Mouse (Mus musculus) cortical plate, adult 2 months (tissue): Measurements from ENCODE around the gene Fam166a. TPM values are rescaled to one million over a fixed set of nuclear protein-coding genes. Genes with fewer than 3 reads are reported as not detected.

ENCODE experiments used
- H3K27ac ChIP-seq: fragments of 200-500 bp; 2 replicates; pipeline ENCODE4 v1.5.1; 2012; ENCODE audit warnings: low read length, control low read depth, inconsistent platforms; ENCODE audit not compliant: insufficient read depth
- H3K4me1 ChIP-seq: fragments of 200-500 bp; 2 replicates; pipeline ENCODE4 v1.6.1; 2011; ENCODE audit warnings: low read length; ENCODE audit not compliant: control insufficient read depth, insufficient read depth
- H3K4me3 ChIP-seq: fragments of 200-500 bp; 2 replicates; pipeline ENCODE4 v1.5.1; 2011; ENCODE audit warnings: mild to moderate bottlenecking, low read length, control low read depth; ENCODE audit not compliant: insufficient read depth
- CTCF ChIP-seq: fragments of 200-500 bp; IDR thresholded peaks from 2 replicates; pipeline ENCODE4 v1.5.1; 2011; ENCODE audit warnings: mild to moderate bottlenecking, control low read depth, low read length; ENCODE audit not compliant: insufficient read depth; ENCODE audit errors: extremely low read depth
- POLR2A ChIP-seq: fragments of 200-500 bp; IDR thresholded peaks from 2 replicates; pipeline ENCODE4 v1.6.1; 2011; ENCODE audit warnings: mild to moderate bottlenecking, low read length, control low read depth; ENCODE audit not compliant: insufficient read depth; ENCODE audit errors: extremely low read depth
- polyA plus RNA-seq: library from polyadenylated mRNA; depleted of rRNA; stranded (reverse); fragments of >200 nt; gene quantifications from 2 replicates; pipeline ENCODE4 v1.2.3, GENCODE M21; 2012; rRNA removed

Gene Fam166a
- polyA plus RNA-seq, 1 experiment, result 0.19 TPM

- Histone ChIP-seq H3K27ac (peak overlapping the region; percentile 88), H3K4me3 (peak overlapping the region; percentile 27), H3K4me1 (peaks cover 7% of the 10 kb centered on the region)
- no peak for TF ChIP-seq POLR2A
- TF ChIP-seq CTCF, result no peak
These were observed 45.7 kb downstream of the Fam166a start for GRCm38 (mm10) chr2:25264286-25264660.

- Histone ChIP-seq H3K27ac (peak overlapping the region; percentile 88; the same call in 1 of the 2 replicates), H3K4me3 (peak overlapping the region; percentile 27), H3K4me1 (peaks cover 7% of the 10 kb centered on the region)
- TF ChIP-seq CTCF (no peak), POLR2A (no peak)
These were observed 46.3 kb downstream of the Fam166a start for GRCm38 (mm10) chr2:25264851-25265250.

GRCm38 (mm10) chr2:25265897-25266656 lies 47.5 kb downstream of the Fam166a start:
- peaks cover 7% of the 10 kb centered on the region for H3K4me1 ChIP-seq
- TF ChIP-seq CTCF, result no peak
- TF ChIP-seq POLR2A, result peak; percentile 21; the same call in 1 of the 2 replicates
- H3K27ac ChIP-seq, result peak overlapping the region; percentile 88
- peak overlapping the region; percentile 27 for H3K4me3 ChIP-seq

GRCm38 (mm10) chr2:25266720-25267119 lies 48.2 kb downstream of the Fam166a start:
- peak overlapping the region; percentile 89 for H3K27ac ChIP-seq
- peaks cover 7% of the 10 kb centered on the region for H3K4me1 ChIP-seq
- peak overlapping the region; percentile 27 for H3K4me3 ChIP-seq
- no peak for TF ChIP-seq POLR2A

- Histone ChIP-seq H3K4me1 (peaks cover 7% of the 10 kb centered on the region), H3K27ac (peak overlapping the region; percentile 89), H3K4me3 (no peak overlapping the region)
- TF ChIP-seq CTCF (no peak), POLR2A (0 out of 2 replicates have a peak, but pooled peaks have one; percentile 12)
These were observed 48.7 kb downstream of the Fam166a start for GRCm38 (mm10) chr2:25267241-25267640.

GRCm38 (mm10) chr2:25267746-25268309 lies 49.3 kb downstream of the Fam166a start:
- Histone ChIP-seq H3K4me3 (no peak overlapping the region), H3K4me1 (peaks cover 7% of the 10 kb centered on the region), H3K27ac (peak overlapping the region; percentile 7)
- TF ChIP-seq POLR2A (no peak), CTCF (no peak)

Other genes with a start within 250 kb of the Fam166a start
- gene Mrpl41, start 243.6 kb upstream of the Fam166a start, polyA plus RNA-seq, result 137 TPM in 2 replicates
- gene Pnpla7, start 242.7 kb upstream of the Fam166a start, polyA plus RNA-seq, result 20.1 and 22.5 TPM in 2 replicates
- 724 and 838 TPM in 2 replicates for gene Nsmf, start 164.4 kb upstream of the Fam166a start, polyA plus RNA-seq
- not detected in 2 replicates for gene Entpd8, start 138.4 kb upstream of the Fam166a start, polyA plus RNA-seq
- gene Noxa1, start 123.6 kb upstream of the Fam166a start, polyA plus RNA-seq, result not detected in 2 replicates
- gene Nrarp, start 38.0 kb upstream of the Fam166a start, polyA plus RNA-seq, result 22.1 and 24.2 TPM in 2 replicates
- gene Tor4a, start 21.9 kb upstream of the Fam166a start, polyA plus RNA-seq, result 2.5 TPM in 2 replicates
- 52.0 and 57.5 TPM in 2 replicates for gene Nelfb, start 7.3 kb upstream of the Fam166a start, polyA plus RNA-seq
- gene Stpg3, start 4.1 kb upstream of the Fam166a start, polyA plus RNA-seq, result 0.11 TPM in 1 of 2 replicates, not detected in the other
- gene Tubb4b, start 6.0 kb downstream of the Fam166a start, polyA plus RNA-seq, result 527 and 537 TPM in 2 replicates
- gene Slc34a3, start 15.6 kb downstream of the Fam166a start, polyA plus RNA-seq, result 0.26 and 0.44 TPM in 2 replicates
- gene Rnf224, start 18.0 kb downstream of the Fam166a start, polyA plus RNA-seq, result not detected in 2 replicates
- gene Rnf208, start 23.5 kb downstream of the Fam166a start, polyA plus RNA-seq, result 314 and 325 TPM in 2 replicates
- gene Cysrt1, start 23.7 kb downstream of the Fam166a start, polyA plus RNA-seq, result 0.21 and 0.57 TPM in 2 replicates
- 14.0 and 15.5 TPM in 2 replicates for gene AL732309.1, start 28.1 kb downstream of the Fam166a start, polyA plus RNA-seq
- 33.8 and 36.0 TPM in 2 replicates for gene Tmem203, start 36.7 kb downstream of the Fam166a start, polyA plus RNA-seq
- gene Tprn, start 43.9 kb downstream of the Fam166a start, polyA plus RNA-seq, result 14.0 and 22.0 TPM in 2 replicates
- 87.9 and 93.2 TPM in 2 replicates for gene Ssna1, start 53.7 kb downstream of the Fam166a start, polyA plus RNA-seq
- gene Anapc2, start 53.7 kb downstream of the Fam166a start, polyA plus RNA-seq, result 75.7 and 76.5 TPM in 2 replicates
- gene Tmem210, start 69.4 kb downstream of the Fam166a start, polyA plus RNA-seq, result not detected in 2 replicates
- gene Lrrc26, start 71.2 kb downstream of the Fam166a start, polyA plus RNA-seq, result not detected in 2 replicates
- gene Grin1, start 100.4 kb downstream of the Fam166a start, polyA plus RNA-seq, result 336 and 340 TPM in 2 replicates
- 27.0 and 28.4 TPM in 2 replicates for gene Man1b1, start 113.6 kb downstream of the Fam166a start, polyA plus RNA-seq
- gene Dpp7, start 137.6 kb downstream of the Fam166a start, polyA plus RNA-seq, result 59.8 and 69.1 TPM in 2 replicates
- 16.6 and 20.4 TPM in 2 replicates for gene Uap1l1, start 146.9 kb downstream of the Fam166a start, polyA plus RNA-seq
- 4.0 and 4.4 TPM in 2 replicates for gene Sapcd2, start 153.6 kb downstream of the Fam166a start, polyA plus RNA-seq
- 15.8 and 19.0 TPM in 2 replicates for gene Entpd2, start 177.1 kb downstream of the Fam166a start, polyA plus RNA-seq
- gene Npdc1, start 180.6 kb downstream of the Fam166a start, polyA plus RNA-seq, result 435 and 468 TPM in 2 replicates
- gene Fut7, start 204.5 kb downstream of the Fam166a start, polyA plus RNA-seq, result 0.38 and 0.48 TPM in 2 replicates
- 105 and 109 TPM in 2 replicates for gene Abca2, start 210.0 kb downstream of the Fam166a start, polyA plus RNA-seq
- gene Clic3, start 238.1 kb downstream of the Fam166a start, polyA plus RNA-seq, result 0.72 and 0.79 TPM in 2 replicates
- 137 TPM in 2 replicates for gene Paxx, start 242.3 kb downstream of the Fam166a start, polyA plus RNA-seq